Mouse (Mus musculus): ENCODE results near the gene Gemin7. TPM values are rescaled to one million over a fixed set of nuclear protein-coding genes. Genes with fewer than 3 reads are reported as not detected.

Gene Gemin7
- polyA plus RNA-seq, 1 experiment from 2014 or later, result 161 TPM

GRCm38 (mm10) chr7:19546007-19546406, 31.4 kb downstream of the Gemin7 start:
- DNase-seq (ENCODE audit: low spot score), result no peak
- H3K4me2 ChIP-seq (ENCODE audit: low read depth), result no peak overlapping the region
- no peaks in the 10 kb centered on the region; the same call in 1 of the 2 replicates for H3K36me3 ChIP-seq (ENCODE audit: control insufficient read depth, insufficient read depth, low read length)
- WGBS, result 71% methylated on average over 3 of the region's 3 CpGs
- no peak for ATAC-seq (ENCODE audit: insufficient read depth, low FRiP score, low TSS enrichment)
- no peaks in the 10 kb centered on the region; the same call in none of the 2 replicates for H3K4me1 ChIP-seq (ENCODE audit: control insufficient read depth, insufficient read depth, low read length)
- no peak overlapping the region for H3K4me3 ChIP-seq (ENCODE audit: low read depth, low read length)
- no peak overlapping the region for H3K27ac ChIP-seq (ENCODE audit: low read depth, low read length)
- H3K9me3 ChIP-seq (ENCODE audit: control insufficient read depth, low read length), result no peaks in the 10 kb centered on the region
- H3K27me3 ChIP-seq (ENCODE audit: control insufficient read depth, insufficient read depth, low read length), result no peaks in the 10 kb centered on the region
- H3K9ac ChIP-seq (ENCODE audit: low read length), result no peak overlapping the region

- Histone ChIP-seq H3K36me3 (ENCODE audit: control insufficient read depth, insufficient read depth, low read length) (no peaks in the 10 kb centered on the region; the same call in 1 of the 2 replicates), H3K9me3 (ENCODE audit: control insufficient read depth, low read length) (no peaks in the 10 kb centered on the region), H3K27me3 (ENCODE audit: control insufficient read depth, insufficient read depth, low read length) (no peaks in the 10 kb centered on the region), H3K4me2 (ENCODE audit: low read depth) (no peak overlapping the region), H3K4me1 (ENCODE audit: control insufficient read depth, insufficient read depth, low read length) (no peaks in the 10 kb centered on the region; the same call in none of the 2 replicates), H3K27ac (ENCODE audit: low read depth, low read length) (no peak overlapping the region), H3K9ac (ENCODE audit: low read length) (no peak overlapping the region), H3K4me3 (ENCODE audit: low read depth, low read length) (no peak overlapping the region)
- ATAC-seq (ENCODE audit: insufficient read depth, low FRiP score, low TSS enrichment) (no peak), DNase-seq (ENCODE audit: low spot score) (no peak)
- 64% methylated on average over 6 of the region's 6 CpGs for WGBS
Observed at GRCm38 (mm10) chr7:19543584-19543983, 33.8 kb downstream of the Gemin7 start.

- Histone ChIP-seq H3K4me3 (ENCODE audit: low read depth, low read length) (no peak overlapping the region), H3K27me3 (ENCODE audit: control insufficient read depth, insufficient read depth, low read length) (no peaks in the 10 kb centered on the region), H3K9me3 (ENCODE audit: control insufficient read depth, low read length) (no peaks in the 10 kb centered on the region), H3K27ac (ENCODE audit: low read depth, low read length) (no peak overlapping the region), H3K4me1 (ENCODE audit: control insufficient read depth, insufficient read depth, low read length) (no peaks in the 10 kb centered on the region; the same call in 1 of the 2 replicates), H3K9ac (ENCODE audit: low read length) (0 out of 2 replicates have a peak overlapping the region, but pooled peaks have one; percentile 18), H3K4me2 (ENCODE audit: low read depth) (no peak overlapping the region), H3K36me3 (ENCODE audit: control insufficient read depth, insufficient read depth, low read length) (no peaks in the 10 kb centered on the region; the same call in 1 of the 2 replicates)
- 72% methylated on average over 8 of the region's 8 CpGs for WGBS
- peak; percentile 50; the same call in 1 of the 2 replicates for ATAC-seq (ENCODE audit: insufficient read depth, low FRiP score, low TSS enrichment)
- no peak for DNase-seq (ENCODE audit: low spot score)
Observed at GRCm38 (mm10) chr7:19542155-19542691, 35.2 kb downstream of the Gemin7 start.

GRCm38 (mm10) chr7:19541681-19542154, 35.7 kb downstream of the Gemin7 start:
- H3K4me1 ChIP-seq (ENCODE audit: control insufficient read depth, insufficient read depth, low read length), result no peaks in the 10 kb centered on the region; the same call in 1 of the 2 replicates
- no peak overlapping the region for H3K4me2 ChIP-seq (ENCODE audit: low read depth)
- H3K27me3 ChIP-seq (ENCODE audit: control insufficient read depth, insufficient read depth, low read length), result no peaks in the 10 kb centered on the region
- ATAC-seq (ENCODE audit: insufficient read depth, low FRiP score, low TSS enrichment), result no peak
- DNase-seq (ENCODE audit: low spot score), result no peak
- no peak overlapping the region for H3K27ac ChIP-seq (ENCODE audit: low read depth, low read length)
- H3K4me3 ChIP-seq (ENCODE audit: low read depth, low read length), result no peak overlapping the region
- 89% methylated on average over 7 of the region's 7 CpGs for WGBS
- no peaks in the 10 kb centered on the region for H3K9me3 ChIP-seq (ENCODE audit: control insufficient read depth, low read length)
- H3K36me3 ChIP-seq (ENCODE audit: control insufficient read depth, insufficient read depth, low read length), result no peaks in the 10 kb centered on the region; the same call in 1 of the 2 replicates
- H3K9ac ChIP-seq (ENCODE audit: low read length), result 0 out of 2 replicates have a peak overlapping the region, but pooled peaks have one; percentile 18

GRCm38 (mm10) chr7:19540771-19541566, 36.4 kb downstream of the Gemin7 start:
- Histone ChIP-seq H3K27me3 (ENCODE audit: control insufficient read depth, insufficient read depth, low read length) (no peaks in the 10 kb centered on the region), H3K4me3 (ENCODE audit: low read depth, low read length) (no peak overlapping the region), H3K27ac (ENCODE audit: low read depth, low read length) (no peak overlapping the region), H3K4me2 (ENCODE audit: low read depth) (no peak overlapping the region), H3K9ac (ENCODE audit: low read length) (no peak overlapping the region), H3K36me3 (ENCODE audit: control insufficient read depth, insufficient read depth, low read length) (no peaks in the 10 kb centered on the region; the same call in 1 of the 2 replicates), H3K4me1 (ENCODE audit: control insufficient read depth, insufficient read depth, low read length) (no peaks in the 10 kb centered on the region; the same call in 1 of the 2 replicates), H3K9me3 (ENCODE audit: control insufficient read depth, low read length) (no peaks in the 10 kb centered on the region)
- WGBS, result 88% methylated on average over 2 of the region's 2 CpGs
- ATAC-seq (ENCODE audit: insufficient read depth, low FRiP score, low TSS enrichment), result no peak
- DNase-seq (ENCODE audit: low spot score), result no peak

- Histone ChIP-seq H3K9ac (ENCODE audit: low read length) (no peak overlapping the region), H3K4me1 (ENCODE audit: control insufficient read depth, insufficient read depth, low read length) (no peaks in the 10 kb centered on the region), H3K27me3 (ENCODE audit: control insufficient read depth, insufficient read depth, low read length) (no peaks in the 10 kb centered on the region), H3K4me3 (ENCODE audit: low read depth, low read length) (no peak overlapping the region), H3K27ac (ENCODE audit: low read depth, low read length) (no peak overlapping the region), H3K4me2 (ENCODE audit: low read depth) (no peak overlapping the region), H3K36me3 (ENCODE audit: control insufficient read depth, insufficient read depth, low read length) (peaks cover 31% of the 10 kb centered on the region), H3K9me3 (ENCODE audit: control insufficient read depth, low read length) (no peaks in the 10 kb centered on the region)
- ATAC-seq (ENCODE audit: insufficient read depth, low FRiP score, low TSS enrichment) (no peak), DNase-seq (ENCODE audit: low spot score) (no peak)
- 95% methylated on average over 10 of the region's 10 CpGs for WGBS
Observed at GRCm38 (mm10) chr7:19534676-19535075, 42.7 kb downstream of the Gemin7 start.

GRCm38 (mm10) chr7:19532240-19532639, 45.2 kb downstream of the Gemin7 start:
- 93% methylated on average over 14 of the region's 14 CpGs for WGBS
- H3K36me3 ChIP-seq (ENCODE audit: control insufficient read depth, insufficient read depth, low read length), result peaks cover 33% of the 10 kb centered on the region
- DNase-seq (ENCODE audit: low spot score), result no peak

GRCm38 (mm10) chr7:19531077-19531476, 46.3 kb downstream of the Gemin7 start:
- DNase-seq (ENCODE audit: low spot score) (no peak), ATAC-seq (ENCODE audit: insufficient read depth, low FRiP score, low TSS enrichment) (no peak)
- no peak overlapping the region for H3K9ac ChIP-seq (ENCODE audit: low read length)
- WGBS, result 70% methylated on average over 10 of the region's 10 CpGs
- no peak overlapping the region; the same call in 1 of the 2 replicates for H3K4me3 ChIP-seq (ENCODE audit: low read depth, low read length)
- peaks cover 33% of the 10 kb centered on the region for H3K36me3 ChIP-seq (ENCODE audit: control insufficient read depth, insufficient read depth, low read length)
- no peak overlapping the region for H3K27ac ChIP-seq (ENCODE audit: low read depth, low read length)
- H3K4me2 ChIP-seq (ENCODE audit: low read depth), result no peak overlapping the region
- H3K27me3 ChIP-seq (ENCODE audit: control insufficient read depth, insufficient read depth, low read length), result no peaks in the 10 kb centered on the region
- no peaks in the 10 kb centered on the region for H3K9me3 ChIP-seq (ENCODE audit: control insufficient read depth, low read length)
- no peaks in the 10 kb centered on the region for H3K4me1 ChIP-seq (ENCODE audit: control insufficient read depth, insufficient read depth, low read length)

More at GRCm38 (mm10) chr7:19532240-19532639, 45.2 kb downstream of the Gemin7 start:
- no peak overlapping the region for H3K9ac ChIP-seq (ENCODE audit: low read length)
- no peak overlapping the region for H3K27ac ChIP-seq (ENCODE audit: low read depth, low read length)
- H3K4me1 ChIP-seq (ENCODE audit: control insufficient read depth, insufficient read depth, low read length), result no peaks in the 10 kb centered on the region
- no peaks in the 10 kb centered on the region for H3K27me3 ChIP-seq (ENCODE audit: control insufficient read depth, insufficient read depth, low read length)
- no peaks in the 10 kb centered on the region for H3K9me3 ChIP-seq (ENCODE audit: control insufficient read depth, low read length)
- no peak overlapping the region for H3K4me2 ChIP-seq (ENCODE audit: low read depth)
- no peak overlapping the region for H3K4me3 ChIP-seq (ENCODE audit: low read depth, low read length)
- ATAC-seq (ENCODE audit: insufficient read depth, low FRiP score, low TSS enrichment), result no peak

Data from neural tube, embryonic 11.5 days (tissue).